11 mouse cellular contexts compared by ENCODE assay signal in genomic region chr13:99170337-99170736, GRCm38 (mm10). TPM values are rescaled to one million over a fixed set of nuclear protein-coding genes. Genes with fewer than 3 reads are reported as not detected.
DNase-seq lines count a peak whose midpoint lies in the region; ATAC-seq and TF ChIP-seq lines count a peak whose summit lies in the region.
"Had no signal": no experiment of that assay in that cellular context is flagged by ENCODE, and none has a peak within 500 bp of the region (broad histone marks: within the 10 kb centered on the region; RNA-seq: fewer than 3 reads in every experiment).

No protein-coding gene starts in this region.

- no peak overlapping the region for H3K4me2 ChIP-seq in forebrain, postnatal 0 days (ENCODE audit: low read depth)
- H3K4me2 ChIP-seq in kidney, postnatal 0 days (ENCODE audit: low read length) = no peak overlapping the region
- H3K4me2 ChIP-seq: embryonic facial prominence, embryonic 12.5 days had no signal

- H3K4me3 ChIP-seq in forebrain, postnatal 0 days (ENCODE audit: low read depth, low read length) = no peak overlapping the region
- no peak overlapping the region for H3K4me3 ChIP-seq in forebrain, embryonic 10.5 days
- H3K4me3 ChIP-seq in kidney, postnatal 0 days (replicated peaks; ENCODE audit: low read depth, low read length) = no peak overlapping the region
- H3K4me3 ChIP-seq: embryonic facial prominence, embryonic 12.5 days had no signal

- WGBS in forebrain, postnatal 0 days = 47% methylated on average over 2 of the region's 2 CpGs
- 42% methylated on average over 2 of the region's 2 CpGs for WGBS in forebrain, embryonic 10.5 days
- WGBS in kidney, postnatal 0 days = 43% methylated on average over 2 of the region's 2 CpGs

- H3K27ac ChIP-seq in forebrain, postnatal 0 days (ENCODE audit: low read depth, low read length) = no peak overlapping the region
- H3K27ac ChIP-seq in forebrain, embryonic 10.5 days = no peak overlapping the region
- no peak overlapping the region for H3K27ac ChIP-seq in kidney, postnatal 0 days
- H3K27ac ChIP-seq: embryonic facial prominence, embryonic 12.5 days had no signal

- no peaks in the 10 kb centered on the region for H3K36me3 ChIP-seq in forebrain, postnatal 0 days (ENCODE audit: insufficient read depth)
- H3K36me3 ChIP-seq in forebrain, embryonic 10.5 days (replicated peaks) = no peaks in the 10 kb centered on the region
- H3K36me3 ChIP-seq in kidney, postnatal 0 days (ENCODE audit: insufficient read depth, low read length) = no peaks in the 10 kb centered on the region
- H3K36me3 ChIP-seq: embryonic facial prominence, embryonic 12.5 days had no signal

- H3K9me3 ChIP-seq in forebrain, postnatal 0 days (ENCODE audit: low read length) = no peaks in the 10 kb centered on the region
- H3K9me3 ChIP-seq in forebrain, embryonic 10.5 days = no peaks in the 10 kb centered on the region
- no peaks in the 10 kb centered on the region for H3K9me3 ChIP-seq in kidney, postnatal 0 days (replicated peaks; ENCODE audit: low read length)
- H3K9me3 ChIP-seq: embryonic facial prominence, embryonic 12.5 days had no signal

- ATAC-seq in forebrain, postnatal 0 days = no peak
- no peak for ATAC-seq in kidney, postnatal 0 days (replicated peaks; ENCODE audit: low FRiP score, low read depth)
- ATAC-seq in common myeloid progenitor, adult 5-6 weeks (replicated peaks; ENCODE audit: low read depth, poor library complexity, severe bottlenecking) = peak; percentile 42; the same call in 1 of the 2 replicates
- ATAC-seq: activated CD4-positive, CD25-positive, alpha-beta regulatory T cell, adult 4 months had no signal

- DNase-seq in forebrain, postnatal 0 days = no peak
- no peak for DNase-seq in forebrain, embryonic 10.5 days (ENCODE audit: extremely low spot score, low spot score)
- peak; percentile 69 for DNase-seq in kidney, postnatal 0 days (ENCODE audit: low spot score)
- no peak for DNase-seq in kidney, postnatal 36 days
- DNase-seq in A20 (ENCODE audit: low read depth, low spot score) = peak; percentile 60
- no peak for DNase-seq in adrenal gland, postnatal 36 days
- DNase-seq in spleen, postnatal 4 days (ENCODE audit: low spot score in 2 of 2) = no peak

- no peak overlapping the region for H3K9ac ChIP-seq in forebrain, postnatal 0 days
- no peak overlapping the region for H3K9ac ChIP-seq in kidney, postnatal 0 days (ENCODE audit: low read depth, low read length)
- H3K9ac ChIP-seq: embryonic facial prominence, embryonic 12.5 days had no signal

- no peaks in the 10 kb centered on the region for H3K27me3 ChIP-seq in forebrain, postnatal 0 days (ENCODE audit: insufficient read depth, low read length)
- H3K27me3 ChIP-seq in forebrain, embryonic 10.5 days (ENCODE audit: poor library complexity, severe bottlenecking) = no peaks in the 10 kb centered on the region
- no peaks in the 10 kb centered on the region for H3K27me3 ChIP-seq in kidney, postnatal 0 days (ENCODE audit: insufficient read depth, low read length)
- H3K27me3 ChIP-seq: embryonic facial prominence, embryonic 12.5 days had no signal

- no peaks in the 10 kb centered on the region for H3K4me1 ChIP-seq in forebrain, postnatal 0 days (ENCODE audit: insufficient read depth)
- H3K4me1 ChIP-seq in forebrain, embryonic 10.5 days = peaks cover 17% of the 10 kb centered on the region
- H3K4me1 ChIP-seq in kidney, postnatal 0 days (replicated peaks; ENCODE audit: insufficient read depth, low read length) = no peaks in the 10 kb centered on the region

- TF ChIP-seq CTCF in forebrain, postnatal 0 days (IDR thresholded peaks at IDR 0.05; ENCODE audit: low read depth) = peak; percentile 41
- peak; percentile 63 for TF ChIP-seq CTCF in kidney, postnatal 0 days (IDR thresholded peaks at IDR 0.05; ENCODE audit: low read depth)

RNA-seq across cellular contexts. Expression of gene Zfp366, which starts 14.3 kb away (rescaled TPM):
- 1.8 and 3.0 TPM in 2 replicates for total RNA-seq in forebrain, postnatal 0 days (2014; rRNA removed)
- 0.41 and 0.47 TPM in 2 replicates for polyA plus RNA-seq in forebrain, postnatal 0 days (2015; fragmentation: Nextera tagmentation; extraction: Ambion mirVana)
- 0.36 and 0.47 TPM in 2 replicates for polyA plus RNA-seq in forebrain, embryonic 10.5 days (2016; fragmentation: Nextera tagmentation; extraction: Ambion mirVana)
- polyA plus RNA-seq in kidney, postnatal 0 days (2015; fragmentation: Nextera tagmentation; extraction: Ambion mirVana) = 0.98 and 1.2 TPM in 2 replicates
- 0.34 and 0.50 TPM in 2 replicates for total RNA-seq in common myeloid progenitor, adult 5-6 weeks (2017)
- 10 to 100 TPM in 1 of 2 experiments, 1 to 10 TPM in 1; 3.4 to 10.1 TPM for total RNA-seq in adrenal gland, postnatal 36 days (2021)
- total RNA-seq: monocyte, adult 5-6 weeks had no signal
- polyA plus RNA-seq: activated CD4-positive, CD25-positive, alpha-beta regulatory T cell, adult 4 months had no signal

Comparison
In these comparisons a context has a peak if more than half of its experiments do, and no peak if none do; other contexts are left out.
1. DNase-seq: peak in kidney, postnatal 0 days (single experiment) and A20 (single experiment); none in forebrain, postnatal 0 days (single experiment), forebrain, embryonic 10.5 days (single experiment), kidney, postnatal 36 days (0 of 2), adrenal gland, postnatal 36 days (0 of 2) and spleen, postnatal 4 days (0 of 2).